Mouse (Mus musculus) embryonic facial prominence, embryonic 15.5 days (tissue): ENCODE data around the gene Ehbp1. TPM values are rescaled to one million over a fixed set of nuclear protein-coding genes. Genes with fewer than 3 reads are reported as not detected.
A peak's percentile ranks its signal among the peaks of the same experiment; 100 is the strongest.

ENCODE experiments used
- ATAC-seq: fragments of 200-750 bp; cut with Nextera tagmentation; 2 replicates; pipeline ENCODE4 v1.8.0; 2017; ENCODE audit warnings: low read depth, moderate TSS enrichment; ENCODE audit not compliant: insufficient number of reproducible peaks, low FRiP score, low TSS enrichment
- H3K27ac ChIP-seq: fragments of 300-500 bp; sonication (generic); replicated peaks from 2 replicates; pipeline ENCODE4 v1.5.1; 2015; ENCODE audit warnings: mild to moderate bottlenecking, inconsistent platforms
- H3K27me3 ChIP-seq: fragments of 300-500 bp; sonication (generic); 2 replicates; pipeline ENCODE4 v1.6.1; 2015; ENCODE audit warnings: inconsistent platforms
- H3K36me3 ChIP-seq: fragments of 300-500 bp; sonication (generic); 2 replicates; pipeline ENCODE4 v1.6.1; 2015; ENCODE audit warnings: mild to moderate bottlenecking, inconsistent platforms
- H3K4me1 ChIP-seq: fragments of 300-500 bp; sonication (generic); 2 replicates; pipeline ENCODE4 v1.6.1; 2015; ENCODE audit warnings: inconsistent platforms
- H3K4me2 ChIP-seq: fragments of 300-500 bp; sonication (generic); replicated peaks from 2 replicates; pipeline ENCODE4 v1.6.1; 2015; ENCODE audit warnings: mild to moderate bottlenecking, inconsistent platforms
- H3K4me3 ChIP-seq: fragments of 300-500 bp; sonication (generic); replicated peaks from 2 replicates; pipeline ENCODE4 v1.5.1; 2015; ENCODE audit warnings: mild to moderate bottlenecking, inconsistent platforms
- H3K9ac ChIP-seq: fragments of 300-500 bp; sonication (generic); 2 replicates; pipeline ENCODE4 v1.6.1; 2015; ENCODE audit warnings: inconsistent platforms
- H3K9me3 ChIP-seq: fragments of 300-500 bp; sonication (generic); replicated peaks from 2 replicates; pipeline ENCODE4 v1.6.1; 2016; ENCODE audit warnings: inconsistent platforms
- WGBS: fragments of 180-500 bp; shearing (Covaris S2); methylation state at CpG from one replicate; pipeline ENCODE4 v1.1.7; 2015; 5-methylcytosine and 5-hydroxymethylcytosine counted together
- polyA plus RNA-seq: library from polyadenylated mRNA; unstranded; fragments of >200 nt; fragmentation: Nextera tagmentation; extraction: Ambion mirVana; gene quantifications from 2 replicates; pipeline ENCODE4 v1.2.1, GENCODE M21; 2015

Ehbp1 gene
- polyA plus RNA-seq, 1 experiment from 2014 or later = 14.2 TPM

DNA sequence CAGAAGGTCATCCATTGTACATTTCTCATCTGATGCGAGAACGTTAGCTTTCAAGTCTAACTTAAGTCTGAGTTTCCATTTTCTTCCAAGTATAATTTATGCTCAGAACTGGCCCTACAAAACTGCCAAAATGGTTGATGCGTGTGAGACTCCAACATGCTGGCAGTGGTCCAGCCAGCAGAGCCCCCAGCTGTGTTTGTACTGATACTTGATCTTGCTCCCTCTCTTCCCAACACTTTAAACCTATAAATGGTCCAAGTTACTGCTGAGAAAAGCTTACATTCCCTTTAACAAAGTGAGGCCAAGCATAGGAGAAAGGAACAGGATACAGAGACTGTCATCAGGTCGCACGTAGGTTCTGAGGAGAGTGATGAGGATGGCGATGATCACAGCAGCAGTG, 111.2 kb downstream of the Ehbp1 start:
- 55% methylated on average over 6 of the region's 6 CpGs for WGBS
- no peaks in the 10 kb centered on the region for H3K9me3 ChIP-seq
- no peak overlapping the region for H3K9ac ChIP-seq
- H3K4me2 ChIP-seq = no peak overlapping the region
- no peaks in the 10 kb centered on the region for H3K27me3 ChIP-seq
- H3K4me1 ChIP-seq = peaks cover 5% of the 10 kb centered on the region; the same call in 1 of the 2 replicates
- ATAC-seq = no peak
- 0 out of 2 replicates have a peak, but pooled peaks cover 6% of the 10 kb centered on the region for H3K36me3 ChIP-seq
- H3K27ac ChIP-seq = 0 out of 2 replicates have a peak overlapping the region, but pooled peaks have one; percentile 34
- no peak overlapping the region for H3K4me3 ChIP-seq

- Histone ChIP-seq H3K4me3 (no peak overlapping the region), H3K4me1 (no peaks in the 10 kb centered on the region), H3K9me3 (no peaks in the 10 kb centered on the region), H3K27ac (no peak overlapping the region), H3K36me3 (0 out of 2 replicates have a peak, but pooled peaks cover 6% of the 10 kb centered on the region), H3K4me2 (no peak overlapping the region), H3K9ac (no peak overlapping the region), H3K27me3 (no peaks in the 10 kb centered on the region)
- WGBS = 46% methylated on average over 2 of the region's 2 CpGs
- ATAC-seq = no peak
These were observed 116.5 kb downstream of the Ehbp1 start for GRCm38 (mm10) chr11:22225619-22226018.

GRCm38 (mm10) chr11:22218222-22218621, 123.9 kb downstream of the Ehbp1 start:
- H3K36me3 ChIP-seq = no peaks in the 10 kb centered on the region
- no peak for ATAC-seq
- H3K4me1 ChIP-seq = no peaks in the 10 kb centered on the region
- no peaks in the 10 kb centered on the region for H3K9me3 ChIP-seq
- H3K27ac ChIP-seq = no peak overlapping the region
- no peak overlapping the region for H3K4me3 ChIP-seq
- whole genome bisulfite sequencing = 63% methylated on average over 2 of the region's 2 CpGs
- H3K9ac ChIP-seq = no peak overlapping the region
- no peaks in the 10 kb centered on the region for H3K27me3 ChIP-seq
- no peak overlapping the region for H3K4me2 ChIP-seq

DNA sequence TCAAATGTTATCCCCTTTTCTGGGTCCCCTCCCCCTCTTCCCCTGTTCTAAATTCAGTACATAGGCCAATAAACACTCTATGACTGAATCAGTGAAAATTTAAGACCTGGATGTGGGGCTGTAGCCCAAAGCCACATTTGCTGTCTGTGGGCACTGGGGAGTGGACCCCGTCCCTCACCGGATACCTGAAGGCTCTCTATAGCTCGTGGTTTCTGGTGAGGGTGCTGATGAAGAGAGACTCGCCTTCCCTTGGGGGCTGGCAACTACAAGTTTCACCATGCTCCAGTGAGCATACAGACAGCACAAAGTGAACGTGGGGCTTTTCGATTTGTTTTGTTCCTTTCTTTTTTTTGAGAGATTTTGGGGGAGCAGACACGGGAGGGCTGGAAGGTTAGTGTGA, 125.2 kb downstream of the Ehbp1 start:
- no peaks in the 10 kb centered on the region for H3K27me3 ChIP-seq
- no peaks in the 10 kb centered on the region for H3K4me1 ChIP-seq
- H3K4me2 ChIP-seq = no peak overlapping the region
- H3K27ac ChIP-seq = no peak overlapping the region
- no peaks in the 10 kb centered on the region for H3K9me3 ChIP-seq
- H3K9ac ChIP-seq = no peak overlapping the region
- ATAC-seq = no peak
- H3K4me3 ChIP-seq = no peak overlapping the region
- no peaks in the 10 kb centered on the region for H3K36me3 ChIP-seq
- WGBS = 60% methylated on average over 7 of the region's 7 CpGs

- no peak overlapping the region for H3K9ac ChIP-seq
- no peaks in the 10 kb centered on the region for H3K36me3 ChIP-seq
- no peak for ATAC-seq
- no peak overlapping the region for H3K4me3 ChIP-seq
- WGBS = 53% methylated on average over 1 of the region's 1 CpGs
- H3K27me3 ChIP-seq = no peaks in the 10 kb centered on the region
- no peak overlapping the region for H3K4me2 ChIP-seq
- no peak overlapping the region for H3K27ac ChIP-seq
- no peaks in the 10 kb centered on the region for H3K4me1 ChIP-seq
- no peaks in the 10 kb centered on the region for H3K9me3 ChIP-seq
These were observed 135.5 kb downstream of the Ehbp1 start for GRCm38 (mm10) chr11:22206611-22207010.

DNA sequence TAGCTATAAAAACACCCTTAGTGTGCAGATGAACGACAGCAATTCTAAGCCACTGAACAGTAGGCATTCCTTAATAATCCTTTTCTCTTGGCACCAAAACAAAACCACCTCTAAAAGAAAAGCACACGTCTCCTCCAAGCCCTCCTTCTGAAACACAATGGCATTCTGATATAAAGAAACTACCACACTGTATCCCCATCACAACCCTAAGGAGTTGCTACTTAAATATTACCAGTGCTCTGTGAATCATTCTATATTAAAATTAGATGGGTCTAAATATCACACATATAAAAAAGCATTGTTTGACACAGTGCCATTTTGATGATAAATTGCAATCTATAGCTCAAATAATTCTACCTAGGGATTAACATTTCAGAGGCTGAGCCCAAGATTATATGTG, 135.9 kb downstream of the Ehbp1 start:
- Histone ChIP-seq H3K4me2 (no peak overlapping the region), H3K9ac (no peak overlapping the region), H3K4me1 (no peaks in the 10 kb centered on the region), H3K36me3 (no peaks in the 10 kb centered on the region), H3K27me3 (no peaks in the 10 kb centered on the region), H3K27ac (no peak overlapping the region), H3K4me3 (no peak overlapping the region), H3K9me3 (no peaks in the 10 kb centered on the region)
- no peak for ATAC-seq
- WGBS = 66% methylated on average over 2 of the region's 2 CpGs

- WGBS = 82% methylated on average over 5 of the region's 5 CpGs
- H3K27ac ChIP-seq = no peak overlapping the region
These were observed 138.7 kb downstream of the Ehbp1 start for GRCm38 (mm10) chr11:22203413-22203812.

GRCm38 (mm10) chr11:22201125-22201524, 141.0 kb downstream of the Ehbp1 start:
- ATAC-seq = no peak
- Histone ChIP-seq H3K36me3 (no peaks in the 10 kb centered on the region), H3K27me3 (no peaks in the 10 kb centered on the region), H3K4me1 (peaks cover 5% of the 10 kb centered on the region; the same call in 1 of the 2 replicates), H3K4me3 (no peak overlapping the region), H3K27ac (no peak overlapping the region), H3K9ac (no peak overlapping the region), H3K4me2 (no peak overlapping the region), H3K9me3 (no peaks in the 10 kb centered on the region)
- WGBS = 64% methylated on average over 8 of the region's 8 CpGs

More at GRCm38 (mm10) chr11:22203413-22203812, 138.7 kb downstream of the Ehbp1 start:
- H3K4me2 ChIP-seq = no peak overlapping the region
- no peaks in the 10 kb centered on the region for H3K36me3 ChIP-seq
- H3K27me3 ChIP-seq = no peaks in the 10 kb centered on the region
- no peak overlapping the region for H3K4me3 ChIP-seq
- no peak overlapping the region for H3K9ac ChIP-seq
- no peak for ATAC-seq
- H3K4me1 ChIP-seq = peaks cover 5% of the 10 kb centered on the region; the same call in 1 of the 2 replicates
- H3K9me3 ChIP-seq = no peaks in the 10 kb centered on the region

- no peaks in the 10 kb centered on the region for H3K9me3 ChIP-seq
- H3K4me3 ChIP-seq = no peak overlapping the region
- no peaks in the 10 kb centered on the region for H3K36me3 ChIP-seq
- H3K9ac ChIP-seq = no peak overlapping the region
- H3K4me2 ChIP-seq = no peak overlapping the region
- no peak for ATAC-seq
- H3K27ac ChIP-seq = no peak overlapping the region
- H3K4me1 ChIP-seq = peaks cover 5% of the 10 kb centered on the region; the same call in 1 of the 2 replicates
- H3K27me3 ChIP-seq = no peaks in the 10 kb centered on the region
- WGBS = 51% methylated on average over 3 of the region's 3 CpGs
These were observed 142.2 kb downstream of the Ehbp1 start for GRCm38 (mm10) chr11:22199881-22200280.

GRCm38 (mm10) chr11:22198406-22198805, 143.7 kb downstream of the Ehbp1 start:
- WGBS = 37% methylated on average over 6 of the region's 6 CpGs

GRCm38 (mm10) chr11:22197935-22198334, 144.2 kb downstream of the Ehbp1 start:
- no peak overlapping the region for H3K9ac ChIP-seq
- no peaks in the 10 kb centered on the region for H3K9me3 ChIP-seq
- H3K27me3 ChIP-seq = no peaks in the 10 kb centered on the region
- no peak for ATAC-seq
- H3K4me2 ChIP-seq = 0 out of 2 replicates have a peak overlapping the region, but pooled peaks have one; percentile 15
- no peaks in the 10 kb centered on the region for H3K36me3 ChIP-seq
- peak overlapping the region; percentile 22; the same call in 1 of the 2 replicates for H3K27ac ChIP-seq
- peaks cover 5% of the 10 kb centered on the region; the same call in 1 of the 2 replicates for H3K4me1 ChIP-seq
- WGBS = 53% methylated on average over 6 of the region's 6 CpGs
- H3K4me3 ChIP-seq = no peak overlapping the region

More at GRCm38 (mm10) chr11:22198406-22198805, 143.7 kb downstream of the Ehbp1 start:
- ATAC-seq = no peak
- Histone ChIP-seq H3K4me3 (no peak overlapping the region), H3K4me2 (no peak overlapping the region), H3K27me3 (no peaks in the 10 kb centered on the region), H3K4me1 (peaks cover 5% of the 10 kb centered on the region; the same call in 1 of the 2 replicates), H3K27ac (no peak overlapping the region), H3K9me3 (no peaks in the 10 kb centered on the region), H3K36me3 (no peaks in the 10 kb centered on the region), H3K9ac (no peak overlapping the region)

DNA sequence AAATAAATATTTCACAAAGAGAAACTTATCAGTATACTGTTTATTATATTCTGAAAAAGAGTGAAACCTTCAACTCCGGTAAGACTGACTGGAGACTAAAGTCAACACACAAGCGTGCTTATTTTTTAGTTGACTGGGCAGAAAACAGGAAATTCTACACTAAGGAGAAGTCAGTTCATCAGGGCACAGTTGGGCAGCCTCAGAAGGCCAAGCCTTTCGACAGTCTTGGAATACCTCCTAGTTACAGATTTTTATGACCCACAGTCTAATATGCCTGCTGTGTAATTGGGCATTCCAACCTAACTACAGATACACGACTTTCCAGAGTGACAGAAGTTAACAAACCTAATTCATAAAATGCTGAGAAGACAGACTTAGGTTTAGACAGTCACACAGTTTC, 145.3 kb downstream of the Ehbp1 start:
- H3K4me1 ChIP-seq = peaks cover 5% of the 10 kb centered on the region; the same call in 1 of the 2 replicates
- H3K4me3 ChIP-seq = no peak overlapping the region
- H3K27ac ChIP-seq = no peak overlapping the region
- no peak overlapping the region for H3K4me2 ChIP-seq
- H3K9me3 ChIP-seq = no peaks in the 10 kb centered on the region
- H3K36me3 ChIP-seq = no peaks in the 10 kb centered on the region
- ATAC-seq = no peak
- WGBS = 52% methylated on average over 4 of the region's 4 CpGs
- no peaks in the 10 kb centered on the region for H3K27me3 ChIP-seq
- no peak overlapping the region for H3K9ac ChIP-seq
